Mouse (Mus musculus) forebrain, embryonic 13.5 days (tissue): Measurements from ENCODE around the gene Rer1. TPM values are rescaled to one million over a fixed set of nuclear protein-coding genes. Genes with fewer than 3 reads are reported as not detected.
"Not testable (repeated sequence)": the region's sequence is repeated elsewhere in the genome, so short reads cannot be mapped to it uniquely, and the experiment has no call there.

Source experiments
- ATAC-seq: fragments of 200-750 bp; cut with Nextera tagmentation; 2 replicates; pipeline ENCODE4 v1.8.0; 2017
- H3K27ac ChIP-seq: fragments of 300-500 bp; sonication (generic); 2 replicates; pipeline ENCODE4 v1.5.1; 2015; ENCODE audit warnings: inconsistent platforms, mild to moderate bottlenecking, moderate library complexity
- H3K27me3 ChIP-seq: fragments of 300-500 bp; sonication (generic); 2 replicates; pipeline ENCODE4 v1.6.1; 2015; ENCODE audit warnings: mild to moderate bottlenecking, inconsistent platforms
- H3K36me3 ChIP-seq: fragments of 300-500 bp; sonication (generic); 2 replicates; pipeline ENCODE4 v1.6.1; 2015; ENCODE audit warnings: mild to moderate bottlenecking, inconsistent platforms; ENCODE audit not compliant: poor library complexity, severe bottlenecking
- H3K4me1 ChIP-seq: fragments of 300-500 bp; sonication (generic); 2 replicates; pipeline ENCODE4 v1.6.1; 2015; ENCODE audit warnings: inconsistent platforms
- H3K4me2 ChIP-seq: fragments of 300-500 bp; sonication (generic); 2 replicates; pipeline ENCODE4 v1.6.1; 2015; ENCODE audit warnings: inconsistent platforms, mild to moderate bottlenecking, moderate library complexity
- H3K4me3 ChIP-seq: fragments of 300-500 bp; sonication (generic); 2 replicates; pipeline ENCODE4 v1.5.1; 2015; ENCODE audit warnings: mild to moderate bottlenecking, inconsistent platforms
- H3K9ac ChIP-seq: fragments of 300-500 bp; sonication (generic); 2 replicates; pipeline ENCODE4 v1.6.1; 2015; ENCODE audit warnings: mild to moderate bottlenecking, inconsistent platforms
- H3K9me3 ChIP-seq: fragments of 300-500 bp; sonication (generic); replicated peaks from 2 replicates; pipeline ENCODE4 v1.6.1; 2016; ENCODE audit warnings: inconsistent platforms
- WGBS: fragments of 180-500 bp; shearing (Covaris S2); methylation state at CpG from one replicate; pipeline ENCODE4 v1.1.7; 2015; 5-methylcytosine and 5-hydroxymethylcytosine counted together
- polyA plus RNA-seq: library from polyadenylated mRNA; unstranded; fragments of >200 nt; fragmentation: Nextera tagmentation; extraction: Ambion mirVana; gene quantifications from 2 replicates; pipeline ENCODE4 v1.2.1, GENCODE M21; 2015

Rer1 gene
- polyA plus RNA-seq, 1 experiment from 2014 or later = 130 TPM

DNA sequence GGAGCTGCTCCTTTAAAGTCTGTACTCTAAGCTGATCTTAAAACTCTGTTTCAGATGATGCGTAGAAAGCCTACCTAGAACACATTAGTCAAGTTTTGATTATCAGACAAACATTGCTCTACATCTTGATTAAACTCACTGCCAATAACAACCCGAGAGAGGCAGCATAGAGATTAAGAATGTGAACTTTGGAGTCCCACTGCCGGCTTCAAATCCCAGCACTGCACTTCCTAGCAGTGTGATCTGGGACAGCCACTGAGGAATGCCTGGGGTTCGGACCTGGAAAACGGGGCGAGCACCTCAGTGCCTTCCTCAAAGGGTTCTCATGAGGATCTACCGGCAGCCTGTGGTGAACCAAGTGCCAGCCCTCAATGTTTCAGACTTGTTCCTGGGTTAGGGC lies 1.8 kb downstream of the Rer1 start:
- no peak for ATAC-seq
- Histone ChIP-seq H3K36me3 (peaks cover 34% of the 10 kb centered on the region), H3K4me2 (0 out of 2 replicates have a peak overlapping the region, but pooled peaks have one; percentile 94), H3K4me3 (no peak overlapping the region), H3K9me3 (no peaks in the 10 kb centered on the region), H3K9ac (peak overlapping the region; percentile 38), H3K27me3 (no peaks in the 10 kb centered on the region), H3K4me1 (peaks cover 29% of the 10 kb centered on the region), H3K27ac (no peak overlapping the region)
- WGBS = 92% methylated on average over 7 of the region's 7 CpGs

DNA sequence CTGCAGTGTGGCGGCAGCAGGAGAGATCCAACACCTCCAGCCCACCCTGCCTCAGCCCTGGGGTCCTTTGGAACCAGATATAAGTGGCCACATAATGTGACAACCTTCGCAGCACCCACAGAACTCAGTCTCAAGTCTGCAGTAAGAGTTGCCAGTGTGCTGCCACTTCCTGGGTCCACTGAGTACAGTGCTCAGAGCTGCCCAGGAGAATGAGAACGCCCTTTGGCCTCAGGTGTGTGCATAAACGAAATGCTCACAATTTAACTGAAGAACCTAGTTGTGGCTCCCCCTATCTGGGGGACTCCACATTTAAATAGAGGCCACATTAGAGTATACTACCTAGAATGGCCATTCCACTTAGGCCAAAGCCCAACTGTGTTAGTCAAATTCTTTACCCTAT lies 2.6 kb downstream of the Rer1 start:
- 89% methylated on average over 4 of the region's 4 CpGs for WGBS
- H3K27me3 ChIP-seq = no peaks in the 10 kb centered on the region
- peaks cover 29% of the 10 kb centered on the region for H3K4me1 ChIP-seq
- 0 out of 2 replicates have a peak overlapping the region, but pooled peaks have one; percentile 13 for H3K9ac ChIP-seq
- H3K27ac ChIP-seq = no peak overlapping the region
- H3K4me3 ChIP-seq = no peak overlapping the region
- H3K36me3 ChIP-seq = peaks cover 40% of the 10 kb centered on the region
- no peak for ATAC-seq
- H3K4me2 ChIP-seq = no peak overlapping the region
- H3K9me3 ChIP-seq = no peaks in the 10 kb centered on the region

DNA sequence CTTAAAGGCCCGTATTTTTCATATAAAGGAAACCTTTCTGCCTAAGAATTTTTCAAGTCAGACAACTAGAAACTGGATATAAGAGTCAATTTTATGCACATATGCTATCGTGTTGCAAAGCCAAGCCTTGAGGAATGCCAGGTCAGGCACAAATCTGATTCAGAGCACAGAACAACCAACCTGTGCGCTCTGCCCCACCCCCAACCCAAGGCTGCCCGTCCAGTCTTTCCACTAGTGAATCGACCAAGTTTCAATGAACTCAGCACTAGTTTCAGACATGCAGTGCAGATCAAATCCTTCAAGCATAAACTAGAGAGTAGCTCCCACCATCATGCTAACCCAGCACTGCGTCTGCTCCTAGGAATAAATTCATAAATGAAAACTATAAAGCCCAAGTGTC lies 6.5 kb downstream of the Rer1 start:
- H3K27me3 ChIP-seq = no peaks in the 10 kb centered on the region
- no peak overlapping the region for H3K4me3 ChIP-seq
- H3K4me2 ChIP-seq = no peak overlapping the region
- H3K9ac ChIP-seq = no peak overlapping the region
- H3K4me1 ChIP-seq = peaks cover 11% of the 10 kb centered on the region
- ATAC-seq = no peak
- H3K36me3 ChIP-seq = peaks cover 78% of the 10 kb centered on the region
- H3K9me3 ChIP-seq = no peaks in the 10 kb centered on the region
- WGBS = 94% methylated on average over 6 of the region's 6 CpGs
- H3K27ac ChIP-seq = no peak overlapping the region

DNA sequence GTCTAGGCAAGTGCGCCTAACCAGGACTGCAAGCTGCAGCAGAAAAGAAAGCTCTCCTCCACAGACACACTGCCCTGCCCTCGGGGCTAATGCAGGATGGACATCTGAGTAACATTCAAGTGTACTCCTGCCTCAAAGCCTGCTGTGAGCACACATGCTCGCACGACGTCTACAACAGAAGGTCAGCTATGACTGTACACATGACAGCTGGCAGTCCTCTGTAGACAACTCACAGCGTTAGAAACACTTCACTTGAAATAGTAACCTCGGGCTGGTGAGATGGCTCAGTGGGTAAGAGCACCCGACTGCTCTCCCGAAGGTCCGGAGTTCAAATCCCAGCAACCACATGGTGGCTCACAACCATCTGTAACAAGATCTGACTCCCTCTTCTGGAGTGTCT lies 7.4 kb downstream of the Rer1 start:
- not testable (repeated sequence) for H3K27me3 ChIP-seq, H3K27ac ChIP-seq, H3K4me3 ChIP-seq, H3K9ac ChIP-seq, ATAC-seq, H3K9me3 ChIP-seq, H3K4me1 ChIP-seq, H3K4me2 ChIP-seq
- H3K36me3 ChIP-seq = peaks cover 87% of the 10 kb centered on the region
- WGBS = 89% methylated on average over 10 of the region's 10 CpGs

DNA sequence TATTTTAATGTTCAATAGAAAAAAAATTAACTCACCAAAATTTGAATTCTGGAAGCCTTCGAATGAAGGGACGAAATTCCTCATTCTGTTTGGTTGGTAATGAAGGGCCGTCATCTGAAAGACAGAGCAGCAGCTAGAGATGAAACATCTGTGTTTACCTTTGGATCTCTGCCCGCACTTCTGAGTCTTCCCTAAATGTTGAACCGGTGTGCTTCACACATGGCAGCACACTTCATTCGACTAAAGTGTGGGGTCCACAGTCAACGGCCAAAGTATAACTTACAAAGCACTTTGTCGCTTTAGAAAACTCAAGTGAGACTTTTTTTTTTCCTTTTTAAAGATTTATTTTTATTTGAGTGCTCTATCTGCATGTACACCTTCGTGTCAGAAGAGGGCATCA lies 9.5 kb downstream of the Rer1 start:
- no peak overlapping the region for H3K27ac ChIP-seq
- no peak overlapping the region for H3K9ac ChIP-seq
- no peaks in the 10 kb centered on the region for H3K27me3 ChIP-seq
- no peak overlapping the region for H3K4me3 ChIP-seq
- no peak for ATAC-seq
- peaks cover 93% of the 10 kb centered on the region for H3K36me3 ChIP-seq
- H3K4me1 ChIP-seq = no peaks in the 10 kb centered on the region
- H3K9me3 ChIP-seq = no peaks in the 10 kb centered on the region
- H3K4me2 ChIP-seq = no peak overlapping the region
- 91% methylated on average over 9 of the region's 9 CpGs for WGBS

DNA sequence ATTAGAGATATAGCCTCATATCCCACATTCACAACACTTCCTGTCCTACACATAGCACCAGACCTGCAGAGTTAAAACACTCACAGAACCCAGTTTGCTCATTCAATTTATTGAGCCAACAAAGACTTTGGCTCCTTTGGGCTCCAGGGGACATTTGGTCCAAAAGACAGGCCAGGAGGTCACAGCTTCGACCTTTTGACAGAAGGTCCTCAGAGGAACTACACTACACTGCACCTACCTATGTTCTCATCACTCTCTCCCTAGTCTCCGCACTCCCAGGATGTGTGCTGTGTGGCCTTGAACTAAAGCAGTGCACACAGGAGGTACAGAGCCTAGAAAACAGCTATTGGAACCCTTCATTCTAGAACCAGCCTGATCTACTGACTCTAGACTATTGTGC lies 10.4 kb downstream of the Rer1 start:
- H3K9me3 ChIP-seq = no peaks in the 10 kb centered on the region
- WGBS = 97% methylated on average over 2 of the region's 2 CpGs
- no peak for ATAC-seq

DNA sequence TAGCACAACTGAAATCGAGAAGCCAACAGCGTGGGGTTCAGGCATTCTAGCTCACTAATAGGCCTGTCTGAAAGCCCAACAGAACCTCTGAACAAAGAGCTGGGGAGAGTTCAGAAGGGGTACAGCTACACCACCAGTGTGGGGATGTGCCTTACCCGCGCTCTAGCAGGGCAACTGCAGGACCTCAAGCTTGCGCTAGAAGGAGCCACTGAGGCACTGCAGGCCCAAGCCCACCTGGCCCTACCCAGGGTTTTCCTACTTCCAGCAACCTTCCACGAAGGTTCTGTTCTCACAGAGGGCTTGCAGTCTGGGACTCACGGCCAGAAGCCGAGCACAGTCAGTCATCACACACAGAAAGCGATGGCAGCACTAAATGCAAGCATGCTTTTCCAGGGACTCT lies 11.0 kb downstream of the Rer1 start:
- H3K4me1 ChIP-seq = no peaks in the 10 kb centered on the region
- H3K27me3 ChIP-seq = no peaks in the 10 kb centered on the region
- H3K4me3 ChIP-seq = no peak overlapping the region
- H3K9ac ChIP-seq = no peak overlapping the region
- ATAC-seq = no peak
- 89% methylated on average over 9 of the region's 9 CpGs for WGBS
- no peaks in the 10 kb centered on the region for H3K9me3 ChIP-seq
- H3K27ac ChIP-seq = no peak overlapping the region
- H3K36me3 ChIP-seq = peaks cover 96% of the 10 kb centered on the region
- no peak overlapping the region for H3K4me2 ChIP-seq

More for the DNA sequence above, 10.4 kb downstream of the Rer1 start:
- H3K4me3 ChIP-seq = no peak overlapping the region
- peaks cover 96% of the 10 kb centered on the region for H3K36me3 ChIP-seq
- H3K4me2 ChIP-seq = no peak overlapping the region
- no peaks in the 10 kb centered on the region for H3K4me1 ChIP-seq
- no peak overlapping the region for H3K9ac ChIP-seq
- no peaks in the 10 kb centered on the region for H3K27me3 ChIP-seq
- H3K27ac ChIP-seq = no peak overlapping the region

DNA sequence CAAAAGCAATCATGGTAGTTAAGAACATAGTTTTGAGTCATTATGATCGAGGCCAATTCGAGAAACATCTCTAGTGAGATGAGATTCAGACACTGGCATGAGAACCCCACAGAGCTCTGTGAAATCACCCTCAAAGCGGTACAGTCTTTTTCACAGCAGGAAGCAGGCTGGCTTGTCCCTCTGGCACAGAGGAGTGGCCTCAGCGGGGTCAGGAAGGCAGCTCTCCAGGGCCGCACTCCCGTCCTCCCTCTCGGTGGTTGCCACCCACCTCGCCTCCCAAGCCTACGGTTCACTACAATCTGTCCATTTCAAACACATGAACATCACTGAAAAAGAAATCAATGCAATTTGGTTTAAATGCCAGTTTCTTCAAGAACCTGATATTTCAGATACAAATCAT lies 11.8 kb downstream of the Rer1 start:
- WGBS = 80% methylated on average over 9 of the region's 9 CpGs
- no peak overlapping the region for H3K27ac ChIP-seq
- H3K9ac ChIP-seq = no peak overlapping the region
- H3K36me3 ChIP-seq = peaks cover 96% of the 10 kb centered on the region
- no peak overlapping the region for H3K4me3 ChIP-seq
- ATAC-seq = no peak
- H3K9me3 ChIP-seq = no peaks in the 10 kb centered on the region
- H3K4me2 ChIP-seq = no peak overlapping the region
- H3K4me1 ChIP-seq = no peaks in the 10 kb centered on the region
- no peaks in the 10 kb centered on the region for H3K27me3 ChIP-seq

DNA sequence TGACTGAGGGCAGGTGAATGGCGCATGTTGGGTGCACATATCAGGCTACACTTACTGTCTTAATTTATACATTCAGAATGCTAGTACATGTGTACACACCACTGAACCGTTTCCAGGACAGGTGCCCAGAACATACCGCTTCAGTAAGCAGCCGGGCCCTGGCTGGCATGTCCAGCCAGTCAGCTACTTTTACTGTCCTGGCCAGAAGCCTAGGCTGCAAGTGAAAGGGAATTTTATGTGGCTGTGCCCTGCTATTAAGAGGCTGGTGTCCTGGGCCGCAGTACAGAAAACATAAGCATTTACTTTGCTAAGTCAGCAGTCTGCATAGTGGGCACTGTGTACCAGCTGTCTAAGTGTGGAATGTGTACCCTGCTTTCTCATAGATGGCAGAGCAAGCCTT lies 15.3 kb downstream of the Rer1 start:
- Histone ChIP-seq H3K36me3 (peaks cover 76% of the 10 kb centered on the region), H3K4me3 (no peak overlapping the region), H3K4me2 (no peak overlapping the region), H3K27ac (no peak overlapping the region), H3K27me3 (no peaks in the 10 kb centered on the region), H3K9ac (no peak overlapping the region), H3K4me1 (peaks cover 17% of the 10 kb centered on the region), H3K9me3 (no peaks in the 10 kb centered on the region)
- ATAC-seq = no peak
- WGBS = 92% methylated on average over 5 of the region's 5 CpGs

DNA sequence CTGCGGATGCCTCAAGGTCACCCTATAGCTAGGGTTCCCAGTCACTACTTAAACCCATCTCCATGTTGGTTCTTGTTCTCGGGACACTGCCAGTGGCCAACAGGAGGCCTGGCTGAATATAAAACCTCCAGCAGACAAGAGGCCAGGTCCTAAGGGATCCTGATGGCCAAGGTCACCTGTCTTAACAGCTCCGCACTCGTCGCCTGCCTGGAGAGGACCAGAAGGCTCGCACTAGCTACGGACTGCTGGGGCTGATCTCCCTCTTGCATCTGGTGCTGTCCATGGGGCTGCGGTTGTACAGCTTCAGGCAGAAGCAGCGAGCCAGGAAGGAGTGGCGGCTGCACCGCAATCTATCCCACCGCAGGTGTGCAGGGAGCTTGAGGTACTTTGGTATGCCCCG lies 16.0 kb downstream of the Rer1 start:
- no peaks in the 10 kb centered on the region for H3K27me3 ChIP-seq
- no peak overlapping the region for H3K9ac ChIP-seq
- no peak overlapping the region for H3K4me2 ChIP-seq
- no peak for ATAC-seq
- no peaks in the 10 kb centered on the region for H3K9me3 ChIP-seq
- no peak overlapping the region; the same call in 1 of the 2 replicates for H3K27ac ChIP-seq
- 91% methylated on average over 13 of the region's 13 CpGs for WGBS
- H3K4me1 ChIP-seq = peaks cover 20% of the 10 kb centered on the region
- peaks cover 69% of the 10 kb centered on the region for H3K36me3 ChIP-seq
- no peak overlapping the region for H3K4me3 ChIP-seq

DNA sequence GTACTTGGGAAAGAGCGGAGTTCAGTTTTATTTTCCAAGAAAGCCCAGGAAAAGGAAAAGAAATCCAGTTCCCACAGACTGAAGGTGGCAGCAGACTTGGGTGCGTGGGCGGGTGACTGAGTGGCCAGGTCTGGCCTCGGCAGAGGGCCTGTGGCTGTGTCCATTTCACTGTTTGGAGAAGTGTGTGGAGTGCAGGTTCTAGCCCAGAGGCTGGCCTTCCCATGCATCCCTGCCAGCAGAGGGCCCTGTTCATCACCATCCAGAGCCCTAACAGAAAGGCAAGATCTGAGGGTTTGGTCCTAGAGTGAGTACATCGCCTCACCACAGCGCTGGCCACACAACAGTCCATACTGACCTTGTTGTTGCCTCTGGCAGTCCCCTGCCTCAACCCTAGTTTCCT lies 17.0 kb downstream of the Rer1 start:
- no peak overlapping the region for H3K4me3 ChIP-seq
- peaks cover 20% of the 10 kb centered on the region for H3K4me1 ChIP-seq
- ATAC-seq = no peak
- no peaks in the 10 kb centered on the region for H3K9me3 ChIP-seq
- no peaks in the 10 kb centered on the region for H3K27me3 ChIP-seq
- 0 out of 2 replicates have a peak overlapping the region, but pooled peaks have one; percentile 34 for H3K9ac ChIP-seq
- 78% methylated on average over 6 of the region's 6 CpGs for WGBS
- no peak overlapping the region for H3K27ac ChIP-seq
- peaks cover 59% of the 10 kb centered on the region for H3K36me3 ChIP-seq
- no peak overlapping the region for H3K4me2 ChIP-seq

DNA sequence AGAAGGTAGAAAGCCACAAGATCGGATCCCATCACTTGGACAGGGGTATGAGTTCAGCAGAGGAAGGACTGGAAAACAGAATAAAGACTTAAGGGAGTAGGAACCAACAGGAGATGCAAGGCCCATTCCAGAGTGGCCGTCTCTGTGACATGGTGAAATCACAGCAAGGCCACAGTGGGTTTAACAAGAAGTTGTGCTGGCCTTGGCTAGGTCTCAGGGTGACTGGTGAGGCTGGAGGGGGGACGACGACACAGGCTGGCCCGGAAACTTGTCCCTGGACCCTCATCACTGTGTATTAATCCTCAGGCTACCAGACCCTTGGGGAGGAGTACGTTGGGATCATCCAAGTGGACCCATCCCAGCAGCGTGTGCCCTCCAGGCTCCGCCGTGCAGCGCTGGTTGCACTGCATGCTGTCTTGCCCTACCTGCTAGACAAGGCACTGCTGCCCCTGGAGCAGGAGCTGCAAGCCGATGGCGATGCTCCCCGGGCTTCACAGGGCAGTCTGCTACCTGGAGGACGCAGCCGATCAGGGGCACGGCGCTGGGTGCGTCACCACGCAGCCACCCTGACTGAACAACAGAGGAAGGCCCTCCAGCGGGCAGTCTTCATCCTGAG lies 17.7 kb downstream of the Rer1 start:
- Histone ChIP-seq H3K4me2 (peak overlapping the region; percentile 72; the same call in 1 of the 2 replicates), H3K27ac (no peak overlapping the region), H3K36me3 (peaks cover 51% of the 10 kb centered on the region)

More for the DNA sequence above, 17.7 kb downstream of the Rer1 start:
- 92% methylated on average over 20 of the region's 20 CpGs for WGBS
- no peaks in the 10 kb centered on the region for H3K9me3 ChIP-seq
- H3K4me1 ChIP-seq = peaks cover 20% of the 10 kb centered on the region
- H3K9ac ChIP-seq = peak overlapping the region; percentile 85
- ATAC-seq = no peak
- H3K4me3 ChIP-seq = no peak overlapping the region
- H3K27me3 ChIP-seq = no peaks in the 10 kb centered on the region
